Mouse (Mus musculus): ENCODE measurements around the gene Gcn1l1.

DNA sequence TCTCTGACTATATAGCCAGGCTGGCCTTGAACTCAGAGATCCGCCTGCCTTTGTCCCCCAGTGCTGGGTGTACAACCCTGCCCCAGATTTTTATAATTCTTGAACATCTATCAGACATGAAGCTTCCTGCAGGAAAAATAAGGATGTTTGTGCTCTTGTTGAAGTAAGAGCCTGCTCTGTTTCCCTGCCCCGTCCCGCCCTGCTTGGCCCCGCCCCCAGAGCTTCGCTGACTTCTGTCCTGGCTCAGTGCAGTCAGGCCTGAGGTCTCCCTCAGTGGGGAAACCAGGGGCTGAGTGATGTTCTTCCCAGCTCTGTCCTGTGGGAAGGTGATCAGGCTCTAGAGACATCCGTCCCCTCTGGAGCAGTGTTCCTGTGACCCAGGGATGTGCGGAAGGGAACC is 57.6 kb downstream of the Gcn1l1 start:
- TF ChIP-seq CTCF (IDR thresholded peaks at IDR 0.05; ENCODE audit: low read depth) (no peak), EP300 (IDR thresholded peaks at IDR 0.05; ENCODE audit: low read depth) (no peak)
